Mouse (Mus musculus): ENCODE data around the gene Usp47. TPM values are rescaled to one million over a fixed set of nuclear protein-coding genes. Genes with fewer than 3 reads are reported as not detected.

Gene Usp47
- total RNA-seq, 2 experiments from 2014 or later: 64.1 to 73.5 TPM

GRCm38 (mm10) chr7:112143978-112144377, 120.7 kb downstream of the Usp47 start:
- TF ChIP-seq CTCF (IDR thresholded peaks at IDR 0.05): no peak
- DNase-seq (ENCODE audit: extremely low spot score in 1 of 2, low spot score in 2 of 2): no peak
- Histone ChIP-seq H3K27ac (no peak overlapping the region), H3K4me3 (no peak overlapping the region)
- intact Hi-C loops (cut with DNase I): no loop called here

- no peak for DNase-seq (ENCODE audit: extremely low spot score in 1 of 2, low spot score in 2 of 2)
- no peak overlapping the region for H3K27ac ChIP-seq
- intact Hi-C loops (cut with DNase I): no loop called here
- no peak for TF ChIP-seq CTCF (IDR thresholded peaks at IDR 0.05)
- H3K4me3 ChIP-seq: no peak overlapping the region
Observed at GRCm38 (mm10) chr7:112144646-112145179, 121.4 kb downstream of the Usp47 start.

GRCm38 (mm10) chr7:112147979-112148378, 124.7 kb downstream of the Usp47 start:
- no peak for DNase-seq (ENCODE audit: extremely low spot score in 1 of 2, low spot score in 2 of 2)
- H3K27ac ChIP-seq: no peak overlapping the region
- H3K4me3 ChIP-seq: no peak overlapping the region
- no peak for TF ChIP-seq CTCF (IDR thresholded peaks at IDR 0.05)
- intact Hi-C loops (cut with DNase I): no loop called here

GRCm38 (mm10) chr7:112149113-112149512, 125.8 kb downstream of the Usp47 start:
- no peak overlapping the region for H3K27ac ChIP-seq
- intact Hi-C loops (cut with DNase I): no loop called here

GRCm38 (mm10) chr7:112154445-112154844, 131.1 kb downstream of the Usp47 start:
- TF ChIP-seq CTCF (IDR thresholded peaks at IDR 0.05): no peak
- intact Hi-C loops (cut with DNase I): no loop called here
- Histone ChIP-seq H3K27ac (no peak overlapping the region), H3K4me3 (peak overlapping the region; percentile 56)
- no peak for DNase-seq (ENCODE audit: extremely low spot score in 1 of 2, low spot score in 2 of 2)

More at GRCm38 (mm10) chr7:112149113-112149512, 125.8 kb downstream of the Usp47 start:
- TF ChIP-seq CTCF (IDR thresholded peaks at IDR 0.05): no peak
- DNase-seq (ENCODE audit: extremely low spot score in 1 of 2, low spot score in 2 of 2): no peak
- H3K4me3 ChIP-seq: no peak overlapping the region

GRCm38 (mm10) chr7:112155194-112155593, 131.9 kb downstream of the Usp47 start:
- H3K4me3 ChIP-seq: peak overlapping the region; percentile 56
- intact Hi-C loops (cut with DNase I): no loop called here
- H3K27ac ChIP-seq: no peak overlapping the region

GRCm38 (mm10) chr7:112157584-112158315, 134.4 kb downstream of the Usp47 start:
- Histone ChIP-seq H3K27ac (peak overlapping the region; percentile 87), H3K4me3 (peak overlapping the region; percentile 56)
- no peak for DNase-seq (ENCODE audit: extremely low spot score in 1 of 2, low spot score in 2 of 2)
- intact Hi-C loops (cut with DNase I): no loop called here
- no peak for TF ChIP-seq CTCF (IDR thresholded peaks at IDR 0.05)

More at GRCm38 (mm10) chr7:112155194-112155593, 131.9 kb downstream of the Usp47 start:
- no peak for DNase-seq (ENCODE audit: extremely low spot score in 1 of 2, low spot score in 2 of 2)
- TF ChIP-seq CTCF (IDR thresholded peaks at IDR 0.05): no peak

- no peak for TF ChIP-seq CTCF (IDR thresholded peaks at IDR 0.05)
- intact Hi-C loops (cut with DNase I): no loop called here
- H3K27ac ChIP-seq: peak overlapping the region; percentile 87
- no peak for DNase-seq (ENCODE audit: extremely low spot score in 1 of 2, low spot score in 2 of 2)
- H3K4me3 ChIP-seq: peak overlapping the region; percentile 56
Observed at GRCm38 (mm10) chr7:112158316-112158741, 135.0 kb downstream of the Usp47 start.

- TF ChIP-seq CTCF (IDR thresholded peaks at IDR 0.05): no peak
- Histone ChIP-seq H3K27ac (peak within 1 kb of the TSS; percentile 87), H3K4me3 (peak within 1 kb of the TSS; percentile 56)
- intact Hi-C loops (cut with DNase I): no loop called here
- peak; percentile 41 to 60 for DNase-seq (ENCODE audit: extremely low spot score in 1 of 2, low spot score in 2 of 2)
Observed at GRCm38 (mm10) chr7:112158942-112159341, 135.6 kb downstream of the Usp47 start, which contains the start of gene Dkk3. TSS of gene Dkk3 (minus strand) at chr7:112159057.

- DNase-seq (ENCODE audit: extremely low spot score in 1 of 2, low spot score in 2 of 2): no peak
- Histone ChIP-seq H3K27ac (no peak overlapping the region), H3K4me3 (no peak overlapping the region)
- no peak; the same call in 1 of the 2 replicates for TF ChIP-seq CTCF (IDR thresholded peaks at IDR 0.05)
- intact Hi-C loops (cut with DNase I): no loop called here
Observed at GRCm38 (mm10) chr7:112159835-112160234, 136.5 kb downstream of the Usp47 start.

Other genes starting within 250 kb of the Usp47 start
- 10 to 100 TPM; 42.0 to 42.3 TPM for gene Galnt18, start 243.5 kb upstream of the Usp47 start, total RNA-seq (2021)
- 100 to 1,000 TPM; 164 to 198 TPM for gene Dkk3, start 135.6 kb downstream of the Usp47 start, total RNA-seq (2021)
- 100 to 1,000 TPM; 652 to 703 TPM for gene Mical2, start 202.4 kb downstream of the Usp47 start, total RNA-seq (2021)

Measured in left cerebral cortex, adult 2 months (tissue).